Mouse (Mus musculus): ENCODE measurements around the gene Mgmt.
A peak's percentile ranks its signal among the peaks of the same experiment; 100 is the strongest.

Mgmt gene

GRCm38 (mm10) chr7:136912901-136913300, 18.5 kb downstream of the Mgmt start:
- no peak for DNase-seq (ENCODE audit: low read depth, low spot score)

GRCm38 (mm10) chr7:136916021-136916420, 21.6 kb downstream of the Mgmt start:
- no peak for DNase-seq (ENCODE audit: low read depth, low spot score)

DNA sequence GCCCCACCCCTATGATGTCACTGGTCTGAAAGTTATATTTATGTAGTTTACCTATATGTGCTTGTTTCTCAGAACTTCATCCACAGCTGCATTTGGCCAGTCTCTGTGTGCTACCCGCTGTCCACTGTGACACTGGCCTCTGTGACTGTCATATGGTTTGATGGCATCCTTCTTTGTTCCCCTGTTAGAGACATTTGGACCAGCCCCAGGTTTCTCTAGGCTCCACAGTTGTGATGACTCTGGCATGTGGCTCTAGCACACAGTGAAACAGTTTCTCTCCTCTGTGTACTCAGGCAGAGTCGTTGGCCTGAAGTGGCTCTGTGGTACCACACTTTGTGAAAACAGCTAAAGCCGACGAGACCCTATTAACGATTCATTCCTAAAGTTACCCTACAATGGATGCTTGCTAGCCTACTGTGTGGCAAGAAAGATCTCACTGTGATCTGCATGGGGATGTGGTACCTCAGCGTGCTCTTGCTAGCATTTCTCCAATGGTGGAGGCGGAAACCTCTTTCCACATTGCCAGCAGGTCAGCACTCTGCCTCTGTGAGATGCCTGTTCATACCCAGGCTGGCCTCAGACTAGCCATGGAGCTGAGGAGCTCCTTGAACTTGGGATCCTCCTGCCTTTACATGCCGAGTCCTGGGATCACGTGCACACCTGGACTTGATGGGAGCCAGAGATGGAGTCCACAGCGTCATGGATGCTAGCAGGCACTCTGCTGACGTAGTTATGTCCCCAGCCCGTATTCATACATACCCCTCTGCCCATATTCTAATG, 26.8 kb downstream of the Mgmt start:
- no peak for DNase-seq (ENCODE audit: low read depth, low spot score)

- no peak for DNase-seq (ENCODE audit: low read depth, low spot score)
Observed at GRCm38 (mm10) chr7:136922230-136922629, 27.8 kb downstream of the Mgmt start.

- DNase-seq (ENCODE audit: low read depth, low spot score): no peak
Observed at GRCm38 (mm10) chr7:136924610-136925260, 30.3 kb downstream of the Mgmt start.

- no peak for DNase-seq (ENCODE audit: low read depth, low spot score)
Observed at GRCm38 (mm10) chr7:136926178-136926577, 31.8 kb downstream of the Mgmt start.

GRCm38 (mm10) chr7:136930451-136930850, 36.0 kb downstream of the Mgmt start:
- no peak for DNase-seq (ENCODE audit: low read depth, low spot score)

DNA sequence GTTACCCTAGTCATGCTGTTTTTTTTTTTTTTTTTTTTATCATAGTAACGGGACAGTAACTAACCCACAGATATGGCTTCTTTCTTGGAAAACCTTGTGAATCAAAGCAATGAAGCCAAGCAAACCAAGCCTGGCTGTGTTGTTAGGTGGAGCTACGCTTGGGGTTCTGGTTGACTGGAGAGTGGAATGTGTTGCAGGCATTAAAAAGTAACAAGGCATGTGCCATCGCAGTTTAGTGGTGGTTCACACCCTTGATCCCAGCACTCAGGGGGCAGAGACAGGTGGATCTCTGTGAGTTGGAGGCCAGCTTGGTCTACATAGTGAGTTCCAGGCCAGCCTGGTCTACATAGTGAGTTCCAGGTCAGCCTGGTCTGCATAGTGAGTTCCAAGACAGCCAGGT, 39.0 kb downstream of the Mgmt start:
- no peak for DNase-seq (ENCODE audit: low read depth, low spot score)

DNA sequence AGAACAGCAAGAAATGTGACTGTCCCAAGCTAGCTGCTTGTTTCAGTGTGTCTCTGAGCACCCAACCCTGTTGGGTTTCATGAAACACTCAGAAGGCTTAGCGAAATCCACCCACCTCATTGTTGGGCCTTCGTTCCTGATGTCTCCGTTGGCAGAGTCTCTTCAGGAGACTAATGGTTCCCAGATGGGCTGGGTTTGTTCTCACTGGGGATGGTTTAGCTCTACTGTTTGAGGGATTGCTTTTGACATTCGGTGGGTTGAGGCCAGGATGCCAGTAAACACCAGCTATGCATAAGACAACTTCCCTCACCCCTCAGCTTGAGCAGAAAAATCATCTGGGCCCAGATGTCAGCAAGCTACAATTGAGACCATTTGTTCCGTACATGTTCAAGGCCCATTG, 39.9 kb downstream of the Mgmt start:
- DNase-seq (ENCODE audit: low read depth, low spot score): no peak

DNA sequence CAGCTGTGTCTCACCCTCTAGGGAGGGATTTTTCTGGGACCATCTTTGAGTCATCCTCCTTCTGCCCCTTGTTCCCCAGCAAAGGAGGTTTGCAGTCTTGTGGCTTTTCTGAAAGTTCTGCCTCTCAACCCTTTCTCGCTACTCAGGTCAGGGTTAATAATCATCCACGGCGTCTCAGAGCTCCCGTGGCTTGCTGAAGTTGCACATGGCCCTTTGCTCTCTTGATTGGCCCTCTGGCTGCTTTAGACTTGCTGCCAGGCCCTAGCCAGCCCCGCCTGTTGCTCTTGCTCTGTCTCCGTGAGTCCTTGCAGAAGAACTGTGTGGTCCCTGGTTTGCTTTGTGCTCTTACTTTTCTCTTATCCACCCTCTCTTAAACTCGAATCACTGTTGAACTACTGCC, 40.4 kb downstream of the Mgmt start:
- no peak for DNase-seq (ENCODE audit: low read depth, low spot score)

DNA sequence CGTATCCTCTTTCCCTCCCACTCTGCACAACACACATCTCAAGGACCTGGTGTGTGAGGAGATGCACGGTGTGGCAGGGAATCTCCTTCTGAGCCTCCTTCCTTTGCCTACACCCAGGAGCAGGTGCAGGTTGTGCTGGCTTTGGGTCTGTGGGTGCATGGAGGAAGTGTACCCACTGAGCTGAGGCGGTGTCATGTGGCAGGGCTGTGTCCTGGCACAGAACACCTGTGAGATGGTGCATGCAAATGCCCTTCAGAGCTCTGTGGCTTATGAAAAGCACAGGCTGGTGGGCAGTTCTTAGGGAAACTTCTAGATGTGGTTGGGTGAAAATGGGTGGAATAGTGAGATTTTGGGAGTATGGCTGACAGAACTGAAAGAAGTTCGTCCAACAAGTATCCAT, 44.0 kb downstream of the Mgmt start:
- peak; percentile 73 for DNase-seq (ENCODE audit: low read depth, low spot score)

DNA sequence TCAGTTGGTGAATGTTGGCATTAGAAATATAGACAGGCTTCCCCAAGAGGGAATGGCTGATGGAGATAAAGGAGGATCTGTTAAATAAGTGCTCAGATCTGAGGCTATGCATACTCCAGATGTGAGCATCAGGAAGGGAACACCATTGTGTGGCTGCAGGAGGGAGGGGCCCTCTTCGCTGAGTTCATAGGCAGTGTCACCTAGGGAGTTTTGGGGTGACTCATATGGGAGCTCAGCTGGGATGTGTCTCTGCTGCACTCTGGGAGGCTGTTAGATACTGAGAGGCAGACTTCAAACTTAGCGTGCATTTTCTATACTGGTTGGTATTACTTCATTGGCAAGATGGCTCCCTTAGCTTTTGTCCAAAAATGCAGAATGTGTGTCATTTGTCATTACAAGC, 48.0 kb downstream of the Mgmt start:
- DNase-seq (ENCODE audit: low read depth, low spot score): peak; percentile 39

DNA sequence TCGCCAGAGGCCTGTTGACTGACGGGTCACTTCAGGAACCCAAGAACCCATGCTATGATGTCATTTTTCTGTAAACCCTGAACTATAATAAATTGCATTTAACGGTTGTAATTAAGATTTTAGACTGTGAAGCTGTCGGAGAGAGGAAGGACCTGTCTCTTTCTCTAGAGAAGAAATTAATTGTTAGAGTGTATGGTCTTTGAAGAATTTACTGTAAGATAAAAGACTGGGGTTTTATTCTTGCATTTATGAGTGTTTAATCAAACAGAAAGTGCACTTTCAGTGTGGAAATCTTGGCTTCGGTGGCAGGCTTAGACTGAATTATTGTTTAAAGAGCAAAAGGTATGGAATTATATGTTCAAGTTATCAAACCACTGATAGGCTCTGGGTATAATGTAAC, 49.5 kb downstream of the Mgmt start:
- DNase-seq (ENCODE audit: low read depth, low spot score): no peak

DNA sequence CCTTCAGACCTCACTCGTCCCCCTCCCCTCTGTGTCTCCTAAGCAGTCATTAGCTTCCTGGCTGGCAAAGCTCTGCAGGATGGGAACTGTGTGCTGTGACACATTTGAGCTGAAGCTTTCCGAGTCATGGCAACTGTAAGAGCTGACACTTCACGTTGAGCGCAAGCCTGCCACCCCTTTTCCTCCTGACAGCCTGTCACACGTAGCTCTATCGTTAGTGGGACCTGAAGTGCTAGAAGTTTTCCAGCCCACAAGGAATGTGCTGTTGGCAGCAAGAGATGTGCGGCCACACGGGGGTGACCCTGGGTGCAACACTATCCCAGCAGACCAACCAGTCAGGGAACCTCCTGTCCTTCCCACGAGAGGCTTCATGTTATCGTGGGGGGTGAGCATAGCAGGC, 51.3 kb downstream of the Mgmt start:
- no peak for DNase-seq (ENCODE audit: low read depth, low spot score)

DNA sequence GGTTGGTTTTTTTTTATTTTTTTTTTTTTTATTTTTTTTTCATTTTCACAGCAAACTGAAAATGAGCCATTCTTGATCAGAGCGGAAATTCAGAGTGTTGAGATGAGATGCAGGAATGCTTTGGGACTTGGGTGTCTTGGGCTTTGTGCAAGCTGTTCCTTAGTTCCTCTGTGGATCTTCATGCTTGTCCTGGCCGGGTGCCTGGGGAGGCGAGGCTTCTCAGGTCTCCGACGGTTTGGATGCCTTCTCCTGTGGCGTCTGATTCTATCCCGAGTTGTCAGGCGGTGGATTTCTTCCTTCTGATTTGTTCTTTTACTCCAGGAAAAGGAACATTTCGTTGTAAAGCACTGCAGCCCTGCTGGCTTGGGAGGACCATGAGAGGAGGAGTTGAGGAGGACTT, 51.7 kb downstream of the Mgmt start:
- DNase-seq (ENCODE audit: low read depth, low spot score): no peak

- DNase-seq (ENCODE audit: low read depth, low spot score): no peak
Observed at GRCm38 (mm10) chr7:136948275-136948810, 53.9 kb downstream of the Mgmt start.

DNA sequence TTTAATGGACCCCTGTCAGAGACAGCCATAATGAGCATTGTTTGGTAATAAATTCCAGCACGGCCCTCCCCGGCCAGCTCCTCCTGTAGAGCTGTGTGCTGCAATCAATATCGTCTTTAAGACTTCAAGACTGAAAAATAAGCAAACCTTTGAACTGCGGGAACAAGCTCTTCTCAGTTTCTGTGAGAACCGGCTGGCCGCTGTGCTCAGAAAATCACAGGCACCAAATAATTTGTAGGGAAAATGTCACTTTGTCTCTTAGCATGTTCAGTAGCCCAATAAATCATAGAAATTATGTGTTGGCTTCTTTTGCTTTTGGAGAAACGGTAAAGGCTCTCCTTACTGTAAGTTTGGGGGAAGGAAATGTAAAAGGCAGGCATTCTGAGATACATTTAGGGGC, 58.2 kb downstream of the Mgmt start:
- DNase-seq (ENCODE audit: low read depth, low spot score): no peak

DNA sequence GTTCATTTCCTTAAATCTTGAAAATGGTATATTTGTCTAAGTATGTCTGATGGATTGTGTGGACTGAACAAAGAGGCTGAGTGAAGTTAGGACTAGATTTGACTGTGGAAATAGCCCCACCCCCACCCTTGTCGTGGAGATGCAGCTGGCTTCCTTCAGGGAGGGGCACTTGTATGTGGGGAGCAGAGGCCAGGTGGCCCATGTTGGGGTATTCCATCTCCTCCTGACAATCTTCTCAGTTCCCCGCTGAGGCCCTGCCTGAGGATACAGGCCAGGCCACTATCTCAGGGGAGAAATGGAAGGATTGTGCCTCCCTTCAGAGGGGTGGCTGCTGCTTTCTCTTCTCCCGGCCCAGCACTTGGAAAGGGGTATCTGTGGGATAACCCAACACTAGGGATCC, 58.8 kb downstream of the Mgmt start:
- no peak for DNase-seq (ENCODE audit: low read depth, low spot score)

GRCm38 (mm10) chr7:136972361-136972760, 77.9 kb downstream of the Mgmt start:
- DNase-seq (ENCODE audit: low read depth, low spot score): no peak

GRCm38 (mm10) chr7:136975001-136975400, 80.6 kb downstream of the Mgmt start:
- DNase-seq (ENCODE audit: low read depth, low spot score): no peak

DNA sequence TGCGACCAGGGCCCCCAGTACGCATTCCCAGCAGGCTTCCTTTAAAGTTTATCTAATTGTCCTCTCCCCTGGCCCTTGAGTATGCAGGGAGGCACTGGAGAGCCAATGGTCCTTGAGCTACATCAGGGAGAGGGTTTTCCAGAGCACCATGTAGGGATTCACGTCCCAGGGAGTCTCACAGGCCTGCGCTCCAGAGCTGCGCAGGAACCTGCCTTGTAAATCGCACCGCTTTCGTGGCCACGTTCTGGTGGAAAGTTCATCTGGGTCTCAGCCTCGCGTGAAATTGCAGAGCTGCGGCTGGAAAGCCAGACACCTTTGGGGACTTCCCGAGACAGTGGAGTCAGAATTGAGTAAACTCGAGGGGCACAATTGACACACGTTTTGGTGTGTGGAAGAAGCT, 103.0 kb downstream of the Mgmt start:
- no peak for DNase-seq (ENCODE audit: low read depth, low spot score)

- no peak for DNase-seq (ENCODE audit: low read depth, low spot score)
Observed at GRCm38 (mm10) chr7:137000703-137001102, 106.3 kb downstream of the Mgmt start.

DNA sequence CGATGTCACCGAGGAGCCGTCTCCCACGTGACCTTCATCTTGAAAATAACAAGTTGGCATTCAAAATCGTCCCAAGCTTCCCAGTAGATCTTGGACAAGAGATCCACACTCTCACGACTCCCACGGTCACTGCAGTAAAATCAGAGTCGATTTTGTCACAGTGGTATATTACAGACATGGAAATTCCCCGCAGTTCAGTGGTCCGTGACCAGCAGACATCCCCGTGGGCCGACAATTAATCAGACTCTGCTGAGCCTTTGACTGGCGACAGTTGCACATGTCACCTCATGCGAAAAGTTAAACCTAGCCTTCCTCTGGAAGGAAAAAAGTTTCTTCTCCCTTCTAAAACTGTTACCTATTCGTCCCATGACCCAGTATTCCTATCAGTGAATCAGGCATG, 106.8 kb downstream of the Mgmt start:
- no peak for DNase-seq (ENCODE audit: low read depth, low spot score)

Measured in A20 (cell line).